Mouse (Mus musculus) thymus, postnatal 36 days (tissue): ENCODE measurements around the gene Rbpj.

Source experiments
- DNase-seq, 2 experiments: peaks; one replicate each; pipeline ENCODE4 v3.0.0; 2022; ENCODE audit warnings: mixed read lengths in 2 of 2

Rbpj gene

DNA sequence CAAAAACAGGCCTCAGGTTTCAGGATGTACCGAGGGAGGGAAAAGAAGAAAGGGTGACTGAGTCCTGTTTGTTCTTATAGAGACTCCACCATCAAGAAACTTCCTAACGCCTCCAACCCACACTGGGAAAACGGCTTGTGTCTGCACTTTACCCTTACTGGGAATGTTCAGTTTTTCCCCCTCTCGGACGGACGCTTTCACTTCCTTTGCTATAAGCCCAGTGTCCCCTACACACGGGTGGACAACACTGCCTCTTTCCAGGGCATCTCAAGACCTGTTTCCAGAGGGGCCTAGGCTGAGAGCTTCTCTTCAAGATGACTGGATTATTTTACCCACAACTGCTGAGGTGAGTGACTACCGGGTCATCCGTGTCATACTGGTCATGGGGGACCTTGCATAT is at the start of gene Rbpj:
Gene Rbpj, plus strand, starts transcription at position 270 of the 400 bp plus-strand sequence.
- DNase-seq: no peak

DNA sequence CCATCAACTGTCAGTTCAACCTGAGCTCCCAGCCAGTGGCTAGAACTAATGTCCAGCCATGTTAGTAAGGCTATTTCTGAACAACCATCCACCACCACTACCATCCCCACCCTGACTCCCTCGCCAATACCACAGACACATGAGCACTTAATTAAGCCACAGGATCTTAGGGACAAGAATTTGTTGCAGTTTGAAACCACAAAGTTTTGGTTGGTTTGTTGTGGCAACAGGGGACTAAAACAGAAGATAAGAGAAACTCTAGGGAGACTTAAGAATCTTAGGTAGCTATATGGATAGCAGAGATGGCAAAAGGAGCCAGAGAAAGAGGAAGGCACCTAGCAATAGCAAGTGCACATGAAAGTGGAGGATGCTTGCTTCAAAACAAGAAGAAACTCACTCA is 45.2 kb upstream of the Rbpj start:
- DNase-seq: no peak

DNA sequence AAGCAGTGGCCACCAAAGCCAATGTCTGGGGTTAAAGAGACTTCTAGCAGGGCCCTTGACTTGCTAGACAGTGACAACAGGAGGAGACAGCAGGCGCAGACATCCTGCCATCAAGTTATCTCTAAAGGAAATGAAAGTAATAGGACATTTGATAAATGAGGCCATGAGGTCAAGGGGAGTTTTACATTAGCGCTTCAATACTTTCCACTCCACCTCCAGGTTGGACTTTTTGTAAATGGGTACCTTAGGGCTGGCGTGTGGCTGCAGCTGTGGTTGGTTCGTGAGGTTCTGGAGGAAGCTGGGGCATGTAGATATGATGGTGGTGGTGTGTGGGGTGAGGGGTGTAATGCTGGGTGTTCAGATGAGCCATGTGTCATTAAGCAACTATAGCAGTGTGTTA is 44.7 kb upstream of the Rbpj start:
- no peak for DNase-seq

DNA sequence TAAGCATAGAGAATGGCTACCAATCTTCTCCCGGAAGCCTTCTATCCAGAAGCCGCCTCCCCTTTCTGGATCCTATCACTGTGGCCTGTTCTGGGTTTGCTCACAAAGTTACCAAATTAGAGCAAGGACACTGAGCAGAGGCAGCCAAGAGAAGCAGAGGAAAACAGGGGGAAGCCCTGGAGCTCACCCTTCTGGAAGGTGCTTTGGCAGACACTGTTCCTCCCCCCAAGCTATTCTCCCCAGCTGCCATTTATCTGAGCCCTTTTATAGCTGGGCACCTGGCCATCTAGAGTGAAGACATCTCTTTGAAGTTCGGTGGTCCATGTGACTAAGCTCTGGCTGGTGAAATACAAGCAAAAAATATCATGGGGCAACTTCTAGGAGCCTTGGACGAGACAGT is 38.5 kb upstream of the Rbpj start:
- no peak for DNase-seq

DNA sequence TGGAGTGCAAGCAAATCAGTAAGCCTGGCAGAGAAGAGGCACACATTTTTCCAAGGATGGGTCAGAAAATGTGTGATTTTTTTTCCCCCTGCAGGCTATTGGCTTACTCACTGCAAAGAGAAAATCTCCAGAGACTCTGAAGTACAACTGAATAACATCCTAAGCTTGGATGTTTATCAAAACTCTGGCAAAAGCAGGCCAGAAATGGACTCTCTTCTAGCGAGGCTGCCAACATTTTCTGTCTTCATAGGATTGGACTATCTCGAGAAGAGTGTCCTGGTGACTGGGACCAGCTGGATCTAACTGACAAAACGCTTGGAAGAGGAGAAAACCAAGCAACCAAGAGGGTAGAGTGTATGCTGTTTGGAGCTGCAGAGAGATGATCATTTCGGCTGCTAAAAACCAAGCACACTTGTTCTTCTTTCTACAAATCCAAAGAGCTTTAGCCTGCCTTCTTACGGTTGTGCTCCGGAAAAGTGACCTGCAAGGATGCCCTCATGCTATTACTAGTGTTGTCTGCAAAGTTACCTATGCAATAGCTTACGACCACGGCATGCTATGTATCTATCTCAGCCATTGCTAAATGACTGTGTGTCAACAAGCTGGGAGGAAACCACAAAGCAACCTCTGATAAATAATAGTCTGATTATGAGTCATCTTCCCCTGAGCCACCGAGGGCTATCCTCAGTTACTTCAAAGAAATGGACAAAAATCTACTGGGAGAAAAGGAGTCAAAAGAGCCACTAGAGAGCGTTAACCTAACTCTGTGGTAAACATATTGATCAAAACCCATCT is 36.1 kb upstream of the Rbpj start:
- DNase-seq: no peak

DNA sequence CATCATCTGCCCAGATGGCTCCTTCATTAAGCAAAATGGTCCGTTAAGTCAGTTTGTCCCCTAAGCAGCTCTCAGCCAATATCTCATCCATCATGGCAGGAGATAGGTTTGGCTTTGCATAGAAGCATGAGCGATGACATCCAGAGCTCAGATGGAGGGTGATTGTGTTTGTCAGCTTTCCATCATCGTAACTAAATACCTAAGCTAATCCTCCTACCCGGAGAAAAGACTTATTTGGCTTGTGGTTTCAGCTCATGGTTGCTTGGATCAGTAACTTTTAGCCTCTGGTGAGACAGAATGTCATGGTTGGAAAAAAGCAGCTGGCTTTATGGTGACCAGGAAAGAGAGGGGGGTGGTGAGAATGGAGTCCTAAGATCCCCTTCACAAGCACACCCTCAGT is 33.5 kb upstream of the Rbpj start:
- DNase-seq: no peak

DNA sequence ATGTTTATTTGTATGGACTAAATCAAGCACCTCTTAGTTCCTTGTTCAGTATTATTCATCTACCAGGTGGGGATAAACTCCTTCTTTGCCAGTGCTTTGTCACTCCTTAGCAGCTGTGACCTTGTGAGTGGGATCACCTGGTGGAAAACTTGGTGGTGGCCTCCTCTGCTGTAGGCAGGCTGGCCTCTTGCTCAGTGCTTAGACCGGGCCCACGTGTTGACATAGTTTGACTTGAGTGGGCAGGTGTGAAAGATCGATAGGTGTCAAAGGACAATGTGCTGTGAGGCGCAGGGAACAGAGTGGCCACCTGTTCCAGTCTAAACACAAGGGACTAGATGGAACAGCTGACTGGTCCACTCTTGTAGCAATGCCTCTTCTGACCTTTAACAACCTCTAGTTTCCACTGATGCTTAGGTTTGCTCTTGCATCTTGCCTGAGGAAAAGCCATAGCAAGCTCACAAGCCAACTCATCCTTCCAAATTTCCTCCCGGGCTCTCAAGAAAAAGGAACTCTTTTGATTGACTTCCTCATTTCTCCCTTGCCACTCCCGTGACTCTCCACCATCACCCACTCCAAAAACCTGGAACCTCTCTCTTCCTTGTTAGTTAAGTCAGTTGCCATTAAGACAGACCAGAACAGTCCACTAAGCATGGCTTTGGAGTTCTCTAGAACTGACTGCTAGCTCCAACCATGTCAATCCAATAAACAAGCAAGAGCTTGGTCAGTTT is 28.9 kb upstream of the Rbpj start:
- no peak for DNase-seq

DNA sequence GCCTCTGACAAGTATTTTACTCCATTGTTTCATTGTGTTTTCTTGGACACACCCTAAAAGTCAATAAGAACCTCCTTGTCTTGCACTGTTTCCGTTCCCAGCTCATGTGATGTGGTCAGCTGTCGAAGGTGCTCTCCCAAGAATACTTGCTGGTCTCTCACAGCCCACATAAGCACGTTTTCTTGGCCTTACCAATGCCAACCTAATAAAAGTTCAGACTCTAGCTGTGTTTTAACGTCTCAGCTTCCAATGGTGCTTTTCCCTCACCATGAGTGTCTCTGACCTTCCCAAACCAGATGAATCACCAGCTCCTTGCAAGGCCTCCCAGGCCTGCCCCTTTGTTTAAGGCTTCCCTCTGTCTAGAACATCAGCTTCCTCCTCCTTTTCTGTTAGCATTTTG is 28.2 kb upstream of the Rbpj start:
- DNase-seq: no peak

DNA sequence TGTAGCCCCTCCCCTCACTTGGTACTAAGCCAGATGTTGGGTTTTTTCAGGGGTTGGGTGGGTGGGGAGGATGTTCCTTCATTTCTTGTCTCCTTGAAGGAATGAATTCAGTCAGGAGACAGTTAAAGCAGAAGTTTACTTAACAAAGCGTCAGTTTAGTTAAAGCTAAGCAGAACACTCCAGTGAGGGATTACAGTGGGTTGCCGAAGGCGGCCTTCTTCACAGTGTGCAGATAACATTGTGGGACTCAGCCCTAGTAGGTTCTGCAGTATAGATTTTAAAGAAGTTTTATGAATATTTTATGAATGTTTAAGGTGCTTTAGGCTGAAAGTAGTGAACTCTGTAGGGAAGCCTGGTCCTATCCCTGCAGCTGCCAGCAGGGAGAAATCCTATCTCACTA is 27.7 kb upstream of the Rbpj start:
- no peak for DNase-seq

DNA sequence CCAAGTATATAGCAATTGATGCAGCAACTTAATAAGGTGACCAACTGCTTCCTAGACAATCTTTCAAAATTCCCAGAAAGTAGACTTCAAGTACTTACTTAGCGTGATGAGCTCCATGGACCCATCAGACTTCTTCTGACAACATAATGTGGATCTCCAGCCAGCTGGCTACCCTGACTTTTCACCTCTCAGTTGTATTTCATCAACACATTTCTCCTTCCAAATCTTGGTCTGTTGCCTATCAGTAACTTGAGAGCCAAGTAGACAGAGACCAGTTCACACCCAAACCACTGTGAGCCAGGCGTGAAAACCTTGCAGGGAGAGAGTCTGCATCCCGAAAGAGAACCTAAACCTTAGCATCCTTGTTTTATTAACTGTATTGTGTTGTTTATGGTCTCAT is 26.3 kb upstream of the Rbpj start:
- DNase-seq: no peak

DNA sequence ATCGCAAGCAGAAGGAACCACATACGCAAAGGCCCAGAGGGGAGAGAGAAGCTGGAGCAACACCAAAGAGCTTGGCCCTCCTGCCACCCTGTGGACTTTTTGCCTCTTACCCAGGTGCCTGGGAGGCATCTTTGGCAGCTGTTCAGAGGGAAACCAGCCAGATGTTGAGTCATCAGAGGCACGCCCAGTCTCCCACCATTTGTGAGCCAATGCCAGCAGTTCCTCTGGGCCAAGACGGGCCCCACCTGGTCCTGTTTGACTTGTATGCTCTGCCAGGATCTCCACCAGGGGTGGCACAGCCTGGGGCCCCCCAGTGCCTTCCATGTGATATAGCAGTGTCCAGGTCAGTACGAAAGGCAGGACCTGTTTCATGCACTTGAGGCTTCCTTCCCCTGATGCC is 21.9 kb upstream of the Rbpj start:
- DNase-seq: no peak

DNA sequence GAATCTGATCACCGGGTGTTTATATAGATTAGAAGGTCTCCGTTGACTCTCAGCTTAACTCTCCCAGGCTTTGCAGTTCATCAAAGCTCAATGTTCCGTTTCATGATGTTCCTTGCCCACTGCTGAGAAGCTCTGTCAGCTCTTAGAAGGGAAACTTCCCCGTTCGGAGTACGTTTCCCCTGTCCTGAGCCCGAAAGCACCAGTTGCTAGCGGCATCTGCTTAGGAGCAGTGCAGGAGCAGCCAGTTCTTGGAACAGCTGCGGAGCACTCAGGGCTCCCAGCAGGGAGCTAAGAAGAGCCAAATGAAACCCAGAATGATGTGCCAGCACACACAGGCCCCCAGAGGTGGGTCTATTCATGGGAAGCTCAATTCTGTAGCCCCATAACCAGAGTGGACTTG is 15.0 kb upstream of the Rbpj start:
- DNase-seq: no peak

DNA sequence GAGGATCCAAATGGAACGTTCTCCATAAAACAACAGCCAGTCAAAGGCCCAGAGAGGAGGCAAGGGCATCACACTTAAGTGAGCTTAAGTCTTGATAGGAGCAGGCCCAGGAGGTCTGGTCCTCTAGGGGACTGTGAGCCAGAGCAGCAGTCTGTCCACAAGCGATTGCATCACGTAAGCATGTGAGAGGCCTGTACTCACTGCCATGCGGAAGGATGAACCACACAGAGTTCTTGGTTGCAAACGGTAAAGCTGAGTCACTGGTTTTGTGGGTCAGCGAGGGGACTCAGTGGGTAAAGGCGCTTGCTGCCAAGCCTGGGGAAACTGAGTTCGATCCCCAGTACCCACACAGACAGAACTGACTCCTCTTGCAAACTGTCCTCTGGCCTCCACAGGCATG is 14.1 kb upstream of the Rbpj start:
- no peak for DNase-seq

DNA sequence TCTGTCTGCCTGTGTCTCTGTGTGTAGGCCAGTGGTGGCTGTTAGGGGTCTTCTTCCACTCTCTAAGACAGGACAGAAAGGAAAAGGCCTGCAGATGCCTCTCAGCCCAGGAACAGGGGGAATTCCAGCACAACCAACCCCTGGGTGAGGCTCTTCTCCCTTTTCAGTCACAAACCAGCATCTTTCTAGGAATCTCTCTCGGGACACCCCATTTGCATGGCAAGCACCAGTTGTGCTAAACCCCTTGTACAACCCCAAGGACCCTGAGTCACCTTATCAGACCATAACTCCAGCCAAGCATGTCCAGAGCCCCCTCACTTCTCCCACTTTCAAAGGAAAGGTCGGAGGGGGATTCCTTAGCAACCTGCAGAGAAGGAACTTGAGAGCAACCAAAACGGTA is 13.0 kb upstream of the Rbpj start:
- no peak for DNase-seq

DNA sequence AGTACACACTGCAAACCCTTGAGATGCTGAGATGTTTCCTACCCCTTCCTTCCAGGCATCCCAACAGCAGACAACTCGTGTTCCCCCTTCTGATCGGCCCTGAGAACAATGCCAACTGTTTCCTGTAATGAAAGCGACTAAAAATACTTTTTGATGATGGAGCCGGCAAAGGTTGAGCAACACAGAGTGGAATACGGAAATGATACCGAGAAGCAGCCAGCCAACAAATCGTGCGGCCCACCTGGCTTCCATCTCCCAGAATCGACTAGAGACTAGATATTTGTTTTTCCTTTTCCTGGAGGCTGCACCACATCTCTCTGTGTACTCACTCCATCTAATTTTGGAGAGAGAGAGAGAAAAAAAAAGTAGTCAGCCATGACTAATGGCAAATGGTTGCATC is 11.2 kb upstream of the Rbpj start:
- no peak for DNase-seq

DNA sequence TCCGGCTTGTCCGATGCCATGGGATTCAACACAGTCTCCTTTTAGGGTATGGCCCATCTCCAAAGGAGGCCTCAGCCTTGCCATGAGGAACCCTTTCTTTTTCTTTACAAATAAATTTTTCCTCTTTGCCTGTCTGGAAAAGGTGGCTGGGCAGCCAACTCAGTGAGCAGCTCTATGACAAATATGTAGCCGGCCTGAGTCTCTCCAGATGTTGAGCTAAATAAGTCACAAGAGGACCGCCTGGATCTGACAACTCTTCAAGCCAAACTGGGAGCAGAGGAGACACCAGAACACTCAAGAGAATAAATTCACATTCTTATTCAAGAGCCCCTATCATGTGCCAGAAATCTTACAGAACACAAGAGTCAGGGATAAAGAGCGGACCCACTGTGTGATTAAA is 10.5 kb upstream of the Rbpj start:
- no peak for DNase-seq

DNA sequence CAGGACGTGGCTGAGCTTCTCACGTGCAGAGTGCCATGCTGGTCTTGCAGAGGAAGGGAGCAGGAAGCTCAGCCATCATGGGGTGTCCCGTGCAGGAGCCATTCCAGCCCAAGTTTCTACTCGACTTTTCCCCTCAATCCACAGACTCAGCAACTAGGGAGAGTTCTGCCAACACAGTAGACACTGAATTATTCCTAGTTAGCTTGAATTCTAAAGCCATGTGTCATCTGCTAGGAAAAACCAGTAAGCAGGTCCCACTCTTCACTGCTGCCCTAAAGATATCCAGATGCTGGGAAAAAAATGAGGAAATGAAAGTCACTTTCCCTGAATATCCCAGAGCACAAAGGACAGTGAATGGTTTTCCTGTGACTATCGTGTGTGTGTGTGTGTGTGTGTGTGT is 5.8 kb upstream of the Rbpj start:
- no peak for DNase-seq

DNA sequence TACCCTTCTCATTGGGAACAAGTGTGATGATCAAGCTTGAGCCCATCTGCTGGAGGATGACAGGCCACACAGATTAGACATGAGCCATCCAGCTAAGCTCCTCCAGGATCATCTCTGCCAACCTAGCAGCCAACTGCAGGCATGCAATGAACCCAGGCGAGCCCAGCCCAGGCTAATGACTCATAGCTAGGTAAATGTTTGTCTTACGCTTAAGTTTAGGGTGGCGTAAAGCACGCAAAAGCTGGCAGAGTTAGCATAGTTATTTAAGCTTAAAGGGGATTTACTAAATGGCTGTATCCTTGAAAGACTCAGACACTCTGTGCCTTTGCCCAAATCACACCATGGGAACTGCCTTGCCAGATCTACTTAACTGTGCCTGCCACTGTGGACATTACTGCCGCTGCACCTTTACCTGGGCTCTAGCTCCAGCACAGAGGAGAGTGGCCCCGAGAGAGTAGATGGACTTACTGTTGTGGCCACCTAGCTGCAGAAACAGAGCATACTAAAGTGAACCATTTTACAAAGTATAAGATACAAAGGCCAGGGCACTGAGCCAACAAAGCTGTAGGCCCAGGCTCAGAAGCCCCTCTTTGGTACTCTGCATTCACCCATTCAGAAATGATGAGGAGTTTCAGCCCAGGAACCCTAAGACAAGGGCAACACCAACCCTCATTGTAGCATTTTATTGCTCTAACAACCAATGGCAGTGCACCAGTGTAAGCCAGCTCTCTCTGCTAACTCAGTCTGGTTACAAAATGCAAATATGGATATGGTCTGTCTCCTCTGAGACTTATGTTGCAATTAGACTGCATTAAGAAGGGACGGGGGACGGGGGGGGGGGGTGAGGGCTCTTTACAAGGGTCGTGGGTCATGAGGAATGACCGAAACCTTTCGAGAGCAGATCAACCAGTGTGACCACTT is 2.6 kb upstream of the Rbpj start:
- no peak for DNase-seq

DNA sequence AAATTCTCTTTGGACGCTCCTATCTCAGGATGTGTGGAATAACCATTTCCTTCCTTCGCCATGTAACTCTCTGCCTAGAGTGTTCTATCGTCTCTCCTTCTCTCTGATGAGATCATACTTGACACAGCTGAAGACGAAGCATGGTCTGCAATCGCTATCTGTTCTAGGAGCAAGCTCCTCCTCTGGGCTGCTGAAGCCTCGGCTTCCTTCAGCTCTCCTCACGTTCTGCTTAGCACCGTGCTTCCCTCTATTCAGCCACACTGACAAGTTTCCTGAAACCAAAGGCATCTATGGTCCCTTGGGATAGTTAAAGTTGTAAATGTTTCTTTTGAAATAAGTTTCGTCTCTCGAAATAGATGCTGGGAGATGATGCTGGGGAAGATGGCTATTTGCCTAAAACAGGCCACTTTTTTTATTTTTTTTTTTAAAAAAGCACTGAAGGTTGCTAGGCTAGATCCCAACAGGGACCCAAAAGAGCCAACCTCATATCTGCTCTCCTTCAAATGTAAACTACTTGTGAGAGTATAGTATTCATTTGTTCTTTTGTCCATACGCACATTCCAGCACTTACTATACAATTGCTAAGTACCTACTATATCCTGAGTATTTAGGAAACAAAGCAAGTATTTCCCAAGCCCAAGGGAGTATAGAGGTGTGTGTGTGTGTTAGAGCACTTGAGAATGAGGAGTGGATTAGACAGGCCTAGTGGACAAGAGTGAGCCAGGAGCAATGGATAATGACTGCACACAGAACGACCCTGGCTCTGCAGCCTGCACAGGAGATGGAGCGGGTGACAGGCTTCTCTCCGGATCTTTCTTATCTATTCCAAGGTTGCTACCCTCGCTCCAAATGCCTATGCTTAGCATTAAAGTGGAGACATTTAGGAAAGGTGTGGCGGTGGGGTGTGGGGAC is 726 bp downstream of the Rbpj start:
- DNase-seq: no peak

DNA sequence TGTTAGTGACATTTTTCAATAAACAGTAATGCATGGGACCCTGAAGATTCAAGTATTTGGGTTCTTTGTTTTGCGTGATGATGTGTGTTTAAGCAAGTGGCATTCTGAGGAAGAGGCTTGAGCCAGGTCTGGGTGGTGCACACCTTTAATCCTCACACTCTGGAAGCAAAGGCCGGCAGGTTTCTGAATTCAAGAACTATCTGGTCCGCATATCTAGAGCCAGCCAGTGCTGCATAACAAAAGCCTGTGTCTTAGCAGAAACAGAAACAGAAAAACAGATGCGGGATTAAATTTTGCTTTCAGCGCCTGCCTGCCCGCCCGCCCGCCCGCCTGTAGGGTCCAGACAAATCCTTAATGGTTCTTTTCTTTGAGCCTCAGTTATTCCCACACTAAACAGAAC is 1.6 kb downstream of the Rbpj start:
- no peak for DNase-seq

DNA sequence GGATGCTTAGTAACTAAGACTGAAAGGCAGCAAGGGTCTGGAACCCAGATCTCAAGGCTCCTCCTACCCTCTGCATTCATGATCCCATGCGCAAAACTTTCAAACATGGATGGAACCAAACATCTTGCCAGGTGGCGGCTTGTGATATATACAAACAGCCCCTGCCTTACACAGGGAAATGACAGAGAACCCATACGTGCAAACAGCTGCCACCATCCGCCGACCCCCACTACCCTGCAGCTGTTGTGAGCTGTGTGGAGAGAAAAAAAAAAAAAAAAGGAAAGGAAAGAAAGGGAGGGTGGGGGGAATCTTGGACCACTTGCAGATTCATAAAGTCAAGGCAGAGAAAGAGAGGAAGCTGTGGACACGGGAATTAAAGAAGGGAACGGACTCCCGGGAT is 2.4 kb downstream of the Rbpj start:
- DNase-seq: no peak

DNA sequence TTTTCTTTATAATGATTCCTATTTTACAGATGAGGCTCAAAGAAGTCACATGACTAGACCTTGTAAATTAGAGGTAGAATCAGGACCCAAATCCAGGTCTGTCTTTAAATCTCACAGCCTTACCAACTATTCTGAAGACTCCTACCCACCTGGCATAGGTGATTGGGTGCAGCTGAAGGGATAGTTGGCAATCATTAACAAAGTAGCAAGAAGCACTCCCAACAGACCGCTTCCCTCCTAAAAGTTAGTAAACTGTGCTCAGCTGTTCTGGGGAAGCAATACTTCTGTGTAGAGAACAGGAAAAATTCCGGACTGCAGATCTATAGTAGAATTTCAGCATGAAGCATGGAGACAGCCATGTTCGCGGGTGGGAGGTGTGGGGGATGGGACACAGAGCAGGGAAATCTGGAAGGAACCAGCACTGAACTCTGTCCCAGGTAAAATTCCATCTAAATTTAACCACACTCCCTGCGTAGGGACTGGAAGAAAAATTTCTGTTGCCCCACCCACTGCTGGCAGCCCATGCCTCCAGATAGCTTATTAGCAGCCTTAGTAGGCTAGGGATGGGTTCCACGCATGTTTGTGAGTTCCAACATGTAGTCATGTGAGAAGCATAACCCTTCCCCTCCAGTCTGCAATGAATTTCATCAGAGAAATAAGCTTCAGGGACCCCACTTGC is 3.3 kb downstream of the Rbpj start:
- DNase-seq: no peak
